Mouse (Mus musculus): ENCODE measurements around the gene 5730409E04Rik.

The 5730409E04Rik gene

GRCm38 (mm10) chr4:126636330-126636729, 26.7 kb downstream of the 5730409E04Rik start:
- no peak for DNase-seq (ENCODE audit: low spot score in 2 of 2)

- DNase-seq (ENCODE audit: low spot score in 2 of 2) = no peak
Observed at GRCm38 (mm10) chr4:126637446-126637845, 27.8 kb downstream of the 5730409E04Rik start.

- DNase-seq (ENCODE audit: low spot score in 2 of 2) = no peak
Observed at GRCm38 (mm10) chr4:126639339-126639738, 29.7 kb downstream of the 5730409E04Rik start.

- peak; percentile 5 to 15 for DNase-seq (ENCODE audit: low spot score in 2 of 2)
Observed at GRCm38 (mm10) chr4:126641901-126642300, 32.3 kb downstream of the 5730409E04Rik start.

- DNase-seq (ENCODE audit: low spot score in 2 of 2) = no peak
Observed at GRCm38 (mm10) chr4:126643815-126644214, 34.2 kb downstream of the 5730409E04Rik start.

GRCm38 (mm10) chr4:126644333-126644963, 34.8 kb downstream of the 5730409E04Rik start:
- no peak for DNase-seq (ENCODE audit: low spot score in 2 of 2)

- DNase-seq (ENCODE audit: low spot score in 2 of 2) = no peak
Observed at GRCm38 (mm10) chr4:126647996-126648910, 38.6 kb downstream of the 5730409E04Rik start.

GRCm38 (mm10) chr4:126653148-126653547, 43.5 kb downstream of the 5730409E04Rik start:
- DNase-seq (ENCODE audit: low spot score in 2 of 2) = no peak

DNA sequence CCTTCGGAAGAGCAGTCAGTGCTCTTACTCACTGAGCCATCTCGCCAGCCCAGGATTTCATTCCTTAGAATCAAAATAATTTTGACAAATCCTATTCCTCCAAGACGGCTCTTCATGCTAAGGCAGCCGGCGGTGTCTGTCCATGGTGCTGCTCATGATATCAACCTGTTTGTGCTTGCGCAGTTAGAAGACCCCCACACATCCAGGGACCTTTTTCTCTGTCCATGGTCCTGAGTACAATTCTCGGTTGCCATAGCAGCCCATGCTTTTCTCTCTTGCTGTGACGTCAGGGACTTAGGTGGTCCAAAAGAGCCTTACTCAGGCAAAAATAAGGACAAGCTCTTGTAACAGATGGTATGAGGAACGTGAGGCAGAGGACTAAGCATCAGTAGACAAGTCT, 45.7 kb downstream of the 5730409E04Rik start:
- no peak for DNase-seq (ENCODE audit: low spot score in 2 of 2)

- DNase-seq (ENCODE audit: low spot score in 2 of 2) = no peak
Observed at GRCm38 (mm10) chr4:126661249-126661648, 51.6 kb downstream of the 5730409E04Rik start.
